Mouse (Mus musculus) neural tube, postnatal 0 days (tissue): Measurements from ENCODE around the gene Phyh. TPM values are rescaled to one million over a fixed set of nuclear protein-coding genes. Genes with fewer than 3 reads are reported as not detected.

ENCODE experiments used
- polyA plus RNA-seq: library from polyadenylated mRNA; unstranded; fragments of >200 nt; fragmentation: Nextera tagmentation; extraction: Ambion mirVana; gene quantifications from 2 replicates; pipeline ENCODE4 v1.2.1, GENCODE M21; 2015

Phyh gene
- polyA plus RNA-seq, result 119 and 122 TPM in 2 replicates

GRCm38 (mm10) chr2:4918860-4919739 lies at the start of gene Phyh:
TSS of gene Phyh (plus strand) at chr2:4919019.

DNA sequence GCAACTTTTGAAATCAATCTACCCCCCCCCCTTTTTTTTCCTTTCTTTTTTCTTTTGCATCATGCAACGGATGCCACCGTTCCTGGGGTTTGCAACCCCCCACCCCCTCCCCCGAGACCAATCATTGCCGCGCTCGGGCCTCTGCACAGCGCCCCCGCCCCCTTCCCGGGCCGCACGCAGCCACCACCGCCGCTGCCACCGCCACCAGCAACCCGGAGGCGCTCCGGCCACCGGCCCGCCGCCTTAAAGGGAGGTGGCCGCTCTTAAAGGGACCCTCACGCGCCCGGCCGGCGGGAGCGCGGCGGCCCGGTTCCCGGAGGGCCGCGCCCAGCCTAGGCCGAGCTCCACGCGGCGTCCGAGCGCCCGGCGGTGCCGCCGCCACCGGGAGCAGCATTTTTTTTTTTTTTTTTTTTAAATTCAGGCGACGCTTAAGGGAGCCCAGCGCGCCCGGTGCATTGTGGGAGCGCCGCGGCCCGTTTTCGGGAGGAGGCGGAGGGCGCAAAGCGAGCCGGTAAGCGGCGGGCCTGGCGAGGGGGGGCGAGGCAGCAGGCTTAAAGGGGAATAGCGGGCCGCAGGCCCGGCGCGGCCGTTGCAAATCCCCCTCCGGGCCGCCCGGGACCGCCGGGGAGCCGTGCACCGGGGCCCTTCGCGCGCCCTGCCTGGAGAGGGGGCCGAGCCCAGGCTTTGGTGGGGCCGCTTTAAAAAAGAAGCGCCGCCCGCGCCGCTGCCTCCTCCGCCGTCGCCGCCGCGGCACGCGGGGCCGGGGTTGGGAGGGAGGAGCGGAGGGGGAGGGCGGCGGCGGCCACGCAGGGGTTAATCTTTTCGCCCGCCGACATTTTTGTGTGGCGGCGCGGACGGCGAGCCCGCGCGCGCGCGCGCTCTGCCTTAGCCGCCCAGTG lies 37.2 kb upstream of the Phyh start, which contains the start of gene Sephs1:
TSS of gene Sephs1 (plus strand) at position 215 of the 899 bp plus-strand sequence.

GRCm38 (mm10) chr2:4975807-4976206 lies 57.0 kb downstream of the Phyh start, which contains the start of gene Ucma:
TSS of gene Ucma (plus strand) at chr2:4976122.

Other genes starting within 250 kb of the Phyh start
- gene Bend7, start 201.2 kb upstream of the Phyh start, polyA plus RNA-seq, result 7.6 and 7.7 TPM in 2 replicates
- gene Sephs1, start 37.5 kb upstream of the Phyh start, polyA plus RNA-seq, result 37.5 and 39.0 TPM in 2 replicates
- 1.5 and 1.8 TPM in 2 replicates for gene Ucma, start 57.1 kb downstream of the Phyh start, polyA plus RNA-seq
- gene Mcm10, start 93.8 kb downstream of the Phyh start, polyA plus RNA-seq, result 1.4 and 2.3 TPM in 2 replicates
- 23.6 and 27.7 TPM in 2 replicates for gene Optn, start 145.0 kb downstream of the Phyh start, polyA plus RNA-seq
- gene Ccdc3, start 218.8 kb downstream of the Phyh start, polyA plus RNA-seq, result 11.6 and 11.7 TPM in 2 replicates